Mouse (Mus musculus) cerebellum, adult 2 months (tissue): ENCODE measurements around the gene Hus1.

Source experiments
- CTCF ChIP-seq: fragments of 200-500 bp; IDR thresholded peaks from 2 replicates; pipeline ENCODE4 v1.5.1; 2011; ENCODE audit warnings: low read depth, mild to moderate bottlenecking, control low read depth, low read length, moderate library complexity, borderline replicate concordance; ENCODE audit not compliant: insufficient read depth
- POLR2A ChIP-seq: fragments of 200-500 bp; IDR thresholded peaks from 2 replicates; pipeline ENCODE4 v1.6.1; 2011; ENCODE audit warnings: low read length, control low read depth, borderline replicate concordance; ENCODE audit not compliant: insufficient read depth

GRCm38 (mm10) chr11:8973166-8973565, 37.8 kb downstream of the Hus1 start, which contains the start of gene Pkd1l1:
- TF ChIP-seq CTCF (no peak), POLR2A (no peak)
